8 mouse cellular contexts compared by ENCODE assay signal in the genomic region with DNA sequence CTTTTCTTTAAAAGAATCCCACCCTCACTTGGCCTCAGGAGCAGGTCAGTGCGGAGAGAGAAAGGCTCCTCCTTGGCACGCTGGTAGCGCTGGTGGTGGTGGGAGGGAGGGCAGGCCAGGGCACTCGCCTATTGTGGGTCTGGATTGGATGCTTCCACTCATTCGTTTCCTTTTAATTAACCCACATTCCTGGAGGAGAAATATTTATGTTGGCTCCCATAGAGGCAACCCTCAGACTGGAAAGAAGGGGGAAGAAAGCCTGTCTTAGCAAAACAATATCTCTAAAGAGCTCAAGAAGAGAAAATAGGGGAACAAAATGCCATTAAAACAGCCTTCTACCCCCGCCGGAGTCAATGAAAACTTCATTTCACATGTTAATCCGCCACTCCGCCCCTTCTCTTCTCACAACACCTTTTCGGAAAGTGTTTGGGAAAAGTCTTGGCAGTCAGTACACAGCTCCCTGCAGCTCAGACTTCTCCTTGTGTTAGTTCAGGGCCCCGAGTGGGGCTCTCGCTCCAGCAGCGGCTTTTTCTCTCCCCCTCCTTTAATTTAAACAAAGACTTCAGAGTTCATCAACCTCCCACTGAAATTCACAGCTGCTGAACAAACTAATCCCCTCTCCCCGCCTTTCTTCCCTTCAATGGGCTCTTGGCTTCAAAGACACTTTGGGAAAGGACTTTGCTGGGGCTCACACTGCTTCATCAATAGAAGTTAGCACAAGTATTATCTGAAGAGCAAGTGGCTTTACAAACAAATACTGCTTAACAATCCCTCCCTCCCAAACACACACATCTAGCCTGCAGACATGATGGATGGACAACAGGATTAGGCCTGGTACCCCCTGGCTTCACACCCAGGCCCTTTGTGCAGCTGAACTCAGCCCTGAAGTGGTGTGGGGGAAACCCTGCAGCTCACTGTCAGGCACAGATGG. TPM values are rescaled to one million over a fixed set of nuclear protein-coding genes. Genes with fewer than 3 reads are reported as not detected.
DNase-seq lines count a peak whose midpoint lies in the region; ATAC-seq and TF ChIP-seq lines count a peak whose summit lies in the region.
"Had no signal": no experiment of that assay in that cellular context is flagged by ENCODE, and none has a peak within 500 bp of the region (broad histone marks: within the 10 kb centered on the region; RNA-seq: fewer than 3 reads in every experiment).

No protein-coding gene starts in this region.

- peak overlapping the region; percentile 35; the same call in 1 of the 2 replicates for H3K27ac ChIP-seq in hindbrain, embryonic 12.5 days
- H3K27ac ChIP-seq in midbrain, embryonic 13.5 days = no peak overlapping the region

- H3K4me1 ChIP-seq in hindbrain, embryonic 12.5 days = peaks cover 46% of the 10 kb centered on the region
- peaks cover 81% of the 10 kb centered on the region for H3K4me1 ChIP-seq in midbrain, embryonic 13.5 days (replicated peaks)

- WGBS in hindbrain, embryonic 12.5 days = 4% methylated on average over 14 of the region's 14 CpGs
- WGBS in midbrain, embryonic 13.5 days = under 1% methylated on average over 14 of the region's 14 CpGs

- H3K9me3 ChIP-seq in hindbrain, embryonic 12.5 days (replicated peaks) = no peaks in the 10 kb centered on the region
- H3K9me3 ChIP-seq in midbrain, embryonic 13.5 days = no peaks in the 10 kb centered on the region

- no peak overlapping the region for H3K4me2 ChIP-seq in hindbrain, embryonic 12.5 days (replicated peaks)
- H3K4me2 ChIP-seq in midbrain, embryonic 13.5 days (replicated peaks) = 0 out of 2 replicates have a peak overlapping the region, but pooled peaks have one; percentile 5

- peak; percentile 75 for ATAC-seq in Patski
- ATAC-seq in hindbrain, embryonic 12.5 days (ENCODE audit: low FRiP score) = peak; percentile 73
- ATAC-seq in midbrain, embryonic 13.5 days = peak; percentile 88

- in situ Hi-C loops in Patski (cut with MboI; ENCODE audit: low pct_unique_long_range_greater_than_20kb) = no loop called here

- POLR2A ChIA-PET in Patski (lab: Charles Lee) = interaction anchor here (0.6 to 1.6 kb wide), 2 partner anchors 8 to 292 kb away, joined by 3 to 4 read pairs; no protein-coding TSS in a partner anchor

- CTCF ChIA-PET in Patski (lab: Charles Lee) = interaction anchor here (1.0 to 1.4 kb wide), 2 partner anchors 15 to 29 kb away, joined by 4 to 6 read pairs; no protein-coding TSS in a partner anchor

- H3K36me3 ChIP-seq in hindbrain, embryonic 12.5 days = no peaks in the 10 kb centered on the region
- H3K36me3 ChIP-seq in midbrain, embryonic 13.5 days = no peaks in the 10 kb centered on the region

- peak; percentile 46 for DNase-seq in Patski (ENCODE audit: low read depth, low spot score)
- peak; percentile 75 for DNase-seq in embryo, embryonic 10 days (ENCODE audit: low spot score)
- no peak for DNase-seq in urinary bladder, adult 2 months (ENCODE audit: low spot score)
- DNase-seq in T-cell, adult 2 months (ENCODE audit: low spot score) = no peak
- DNase-seq in thymus, postnatal 10 days (ENCODE audit: low spot score in 2 of 2) = no peak

- no peak for TF ChIP-seq CTCF in Patski (IDR thresholded peaks at IDR 0.05)

- H3K27me3 ChIP-seq in Patski = peaks cover 4% of the 10 kb centered on the region
- peaks cover 98% of the 10 kb centered on the region for H3K27me3 ChIP-seq in hindbrain, embryonic 12.5 days
- peaks cover 100% of the 10 kb centered on the region for H3K27me3 ChIP-seq in midbrain, embryonic 13.5 days

- H3K4me3 ChIP-seq in hindbrain, embryonic 12.5 days = no peak overlapping the region
- H3K4me3 ChIP-seq in midbrain, embryonic 13.5 days (replicated peaks) = no peak overlapping the region

- H3K9ac ChIP-seq in hindbrain, embryonic 12.5 days = no peak overlapping the region
- H3K9ac ChIP-seq in midbrain, embryonic 13.5 days (replicated peaks) = no peak overlapping the region

RNA-seq across cellular contexts. Expression of gene Wnt8b, which starts 21.5 kb away (rescaled TPM):
- 0.15 TPM for polyA plus RNA-seq in Patski (2021)
- 0.87 and 0.93 TPM in 2 replicates for polyA plus RNA-seq in hindbrain, embryonic 12.5 days (2016; fragmentation: Nextera tagmentation; extraction: Ambion mirVana)
- 8.0 and 11.8 TPM in 2 replicates for polyA plus RNA-seq in midbrain, embryonic 13.5 days (2015; fragmentation: Nextera tagmentation; extraction: Ambion mirVana)
- 0.01 TPM in 1 of 2 replicates, not detected in the other for polyA plus RNA-seq in urinary bladder, adult 2 months (2012; rRNA removed)
- polyA plus RNA-seq: heart, embryonic 14.5 days had no signal

RNA-seq across cellular contexts. Expression of gene Sec31b, which starts 30.9 kb away (rescaled TPM):
- polyA plus RNA-seq in Patski (2021) = 0.83 TPM
- 0.70 and 0.71 TPM in 2 replicates for polyA plus RNA-seq in hindbrain, embryonic 12.5 days (2016; fragmentation: Nextera tagmentation; extraction: Ambion mirVana)
- 0.17 and 0.41 TPM in 2 replicates for polyA plus RNA-seq in midbrain, embryonic 13.5 days (2015; fragmentation: Nextera tagmentation; extraction: Ambion mirVana)
- polyA plus RNA-seq in urinary bladder, adult 2 months (2012; rRNA removed) = 4.7 and 4.8 TPM in 2 replicates

RNA-seq across cellular contexts. Expression of gene Gm20538, which starts 37.8 kb away (rescaled TPM):
- polyA plus RNA-seq in Patski (2021) = not detected
- polyA plus RNA-seq in hindbrain, embryonic 12.5 days (2016; fragmentation: Nextera tagmentation; extraction: Ambion mirVana) = not detected in 2 replicates
- not detected in 2 replicates for polyA plus RNA-seq in midbrain, embryonic 13.5 days (2015; fragmentation: Nextera tagmentation; extraction: Ambion mirVana)
- not detected in 2 replicates for polyA plus RNA-seq in urinary bladder, adult 2 months (2012; rRNA removed)
- polyA plus RNA-seq: heart, embryonic 14.5 days had no signal

RNA-seq across cellular contexts. Expression of gene Ndufb8, which starts 40.5 kb away (rescaled TPM):
- polyA plus RNA-seq in Patski (2021) = 681 TPM
- polyA plus RNA-seq in hindbrain, embryonic 12.5 days (2016; fragmentation: Nextera tagmentation; extraction: Ambion mirVana) = 400 and 440 TPM in 2 replicates
- 546 and 548 TPM in 2 replicates for polyA plus RNA-seq in midbrain, embryonic 13.5 days (2015; fragmentation: Nextera tagmentation; extraction: Ambion mirVana)
- 343 and 393 TPM in 2 replicates for polyA plus RNA-seq in urinary bladder, adult 2 months (2012; rRNA removed)

RNA-seq across cellular contexts. Expression of gene Hif1an, which starts 47.9 kb away (rescaled TPM):
- 25.1 TPM for polyA plus RNA-seq in Patski (2021)
- polyA plus RNA-seq in hindbrain, embryonic 12.5 days (2016; fragmentation: Nextera tagmentation; extraction: Ambion mirVana) = 42.0 TPM in 2 replicates
- polyA plus RNA-seq in midbrain, embryonic 13.5 days (2015; fragmentation: Nextera tagmentation; extraction: Ambion mirVana) = 32.6 and 33.7 TPM in 2 replicates
- 17.2 and 18.2 TPM in 2 replicates for polyA plus RNA-seq in urinary bladder, adult 2 months (2012; rRNA removed)

Comparison
In these comparisons a context has a peak if more than half of its experiments do, and no peak if none do; other contexts are left out.
1. DNase-seq: peak in Patski (single experiment) and embryo, embryonic 10 days (single experiment); none in urinary bladder, adult 2 months (single experiment), T-cell, adult 2 months (single experiment) and thymus, postnatal 10 days (0 of 2).
2. Peak in every context shown above with its lines, with median percentiles within 50 percentile points of each other: ATAC-seq.